Mouse (Mus musculus): ENCODE results near the gene Iqsec1. TPM values are rescaled to one million over a fixed set of nuclear protein-coding genes. Genes with fewer than 3 reads are reported as not detected.

Gene Iqsec1
- total and polyA plus RNA-seq, 3 experiments = 17.0 to 90.4 (median 83.5) TPM

- Histone ChIP-seq H3K4me1 (ENCODE audit: control insufficient read depth in 1 of 2, insufficient read depth in 2 of 2) (peaks cover 4 to 66% of the 10 kb centered on the region in 2 experiments), H3K79me2 (replicated peaks; ENCODE audit: control insufficient read depth, extremely low read depth, insufficient read depth, poor library complexity, severe bottlenecking) (peaks cover 61% of the 10 kb centered on the region), H3K9me3 (replicated peaks; ENCODE audit: low read length) (no peaks in the 10 kb centered on the region), H3K27me3 (replicated peaks) (no peaks in the 10 kb centered on the region), H3K9ac (ENCODE audit: insufficient read depth, low read depth) (no peak overlapping the region), H3K4me3 (replicated peaks in 1 of 3; ENCODE audit: low read depth in 2 of 3, low read length in 2 of 3, poor library complexity in 1 of 3) (no peak overlapping the region), H3K36me3 (replicated peaks in 1 of 2; ENCODE audit: control insufficient read depth in 1 of 2, insufficient read depth in 1 of 2, low read length in 1 of 2) (peaks cover 12 to 100% of the 10 kb centered on the region in 2 experiments), H3K27ac (ENCODE audit: insufficient read depth, low read depth) (no peak overlapping the region), H3K4me2 (ENCODE audit: insufficient read depth, low read depth, poor library complexity, severe bottlenecking) (no peak overlapping the region)
- DNase-seq (ENCODE audit: extremely low read depth) = no peak
- in situ Hi-C loops (cut with MboI; ENCODE audit: low pct_ligation_motif_present, low pct_unique_long_range_greater_than_20kb, low sequenced_read_pairs) = no loop called here
- TF ChIP-seq CHD1 (IDR thresholded peaks at IDR 0.05; ENCODE audit: low read depth, low read length) = no peak
- TF ChIP-seq CTCF (conservative IDR thresholded peaks at IDR 0.05 in 1 of 2, IDR thresholded peaks at IDR 0.05 in 1 of 2; ENCODE audit: low read depth in 2 of 2, low read length in 2 of 2) = no peak
- TF ChIP-seq MYC (IDR thresholded peaks at IDR 0.05; ENCODE audit: low read depth, low read length) = no peak
- no peak for TF ChIP-seq IRF4 (IDR thresholded peaks at IDR 0.05; ENCODE audit: low read depth, low read length)
- no peak for TF ChIP-seq MAX (IDR thresholded peaks at IDR 0.05; ENCODE audit: low read length)
- TF ChIP-seq UBTF (IDR thresholded peaks at IDR 0.05; ENCODE audit: low read depth, low read length) = no peak
- TF ChIP-seq BHLHE40 (IDR thresholded peaks at IDR 0.05; ENCODE audit: low read depth, low read length) = no peak
- no peak for TF ChIP-seq SIN3A (IDR thresholded peaks at IDR 0.05; ENCODE audit: low read length)
- no peak for TF ChIP-seq USF2 (conservative IDR thresholded peaks at IDR 0.05; ENCODE audit: low read depth, low read length)
- TF ChIP-seq JUND (conservative IDR thresholded peaks at IDR 0.05; ENCODE audit: low read depth, low read length) = no peak
- no peak for TF ChIP-seq EP300 (IDR thresholded peaks at IDR 0.05; ENCODE audit: low read length)
- no peak for TF ChIP-seq MEF2A (IDR thresholded peaks at IDR 0.05; ENCODE audit: borderline replicate concordance, low read depth, low read length)
- TF ChIP-seq CHD2 (IDR thresholded peaks at IDR 0.05; ENCODE audit: low read length) = no peak
- no peak for TF ChIP-seq POLR2A (IDR thresholded peaks at IDR 0.05; ENCODE audit: low read depth, low read length)
- TF ChIP-seq KAT2A (IDR thresholded peaks at IDR 0.05; ENCODE audit: insufficient replicate concordance, low read length) = no peak
- dilution Hi-C loops (cut with MboI; ENCODE audit: extremely low pct_ligation_motif_present, extremely low pct_unique_long_range_greater_than_20kb, low sequenced_read_pairs) = no loop called here
Measured at GRCm38 (mm10) chr6:90700737-90701136, 287.7 kb downstream of the Iqsec1 start.

GRCm38 (mm10) chr6:90700068-90700467 lies 288.4 kb downstream of the Iqsec1 start:
- DNase-seq (ENCODE audit: extremely low read depth) = no peak
- Histone ChIP-seq H3K9ac (ENCODE audit: insufficient read depth, low read depth) (no peak overlapping the region), H3K36me3 (replicated peaks in 1 of 2; ENCODE audit: control insufficient read depth in 1 of 2, insufficient read depth in 1 of 2, low read length in 1 of 2) (peaks cover 13 to 100% of the 10 kb centered on the region in 2 experiments), H3K4me1 (ENCODE audit: control insufficient read depth in 1 of 2, insufficient read depth in 2 of 2) (peaks cover 4 to 60% of the 10 kb centered on the region in 2 experiments), H3K4me3 (replicated peaks in 1 of 3; ENCODE audit: low read depth in 2 of 3, low read length in 2 of 3, poor library complexity in 1 of 3) (no peak overlapping the region), H3K79me2 (replicated peaks; ENCODE audit: control insufficient read depth, extremely low read depth, insufficient read depth, poor library complexity, severe bottlenecking) (peaks cover 57% of the 10 kb centered on the region), H3K27me3 (replicated peaks) (no peaks in the 10 kb centered on the region), H3K4me2 (ENCODE audit: insufficient read depth, low read depth, poor library complexity, severe bottlenecking) (no peak overlapping the region), H3K27ac (ENCODE audit: insufficient read depth, low read depth) (no peak overlapping the region), H3K9me3 (replicated peaks; ENCODE audit: low read length) (no peaks in the 10 kb centered on the region)
- dilution Hi-C loops (cut with MboI; ENCODE audit: extremely low pct_ligation_motif_present, extremely low pct_unique_long_range_greater_than_20kb, low sequenced_read_pairs) = no loop called here
- TF ChIP-seq CHD1 (IDR thresholded peaks at IDR 0.05; ENCODE audit: low read depth, low read length) (no peak), ZMIZ1 (IDR thresholded peaks at IDR 0.05; ENCODE audit: low read depth, low read length) (no peak), POLR2AphosphoS2 (IDR thresholded peaks at IDR 0.05; ENCODE audit: low read depth, low read length) (no peak), MAZ (IDR thresholded peaks at IDR 0.05; ENCODE audit: low read depth, low read length) (no peak)
- in situ Hi-C loops (cut with MboI; ENCODE audit: low pct_ligation_motif_present, low pct_unique_long_range_greater_than_20kb, low sequenced_read_pairs) = no loop called here
